Mouse (Mus musculus) thymus, postnatal 36 days (tissue): ENCODE measurements around the gene Dclre1a.
A peak's percentile ranks its signal among the peaks of the same experiment; 100 is the strongest.

Experiments used
- DNase-seq, 2 experiments: peaks; one replicate each; pipeline ENCODE4 v3.0.0; 2022; ENCODE audit warnings: mixed read lengths in 2 of 2

The Dclre1a gene

GRCm38 (mm10) chr19:56547456-56548229 is at the start of gene Dclre1a:
TSS of gene Dclre1a (minus strand) at chr19:56548222.
- peak; percentile 78 to 79 for DNase-seq

DNA sequence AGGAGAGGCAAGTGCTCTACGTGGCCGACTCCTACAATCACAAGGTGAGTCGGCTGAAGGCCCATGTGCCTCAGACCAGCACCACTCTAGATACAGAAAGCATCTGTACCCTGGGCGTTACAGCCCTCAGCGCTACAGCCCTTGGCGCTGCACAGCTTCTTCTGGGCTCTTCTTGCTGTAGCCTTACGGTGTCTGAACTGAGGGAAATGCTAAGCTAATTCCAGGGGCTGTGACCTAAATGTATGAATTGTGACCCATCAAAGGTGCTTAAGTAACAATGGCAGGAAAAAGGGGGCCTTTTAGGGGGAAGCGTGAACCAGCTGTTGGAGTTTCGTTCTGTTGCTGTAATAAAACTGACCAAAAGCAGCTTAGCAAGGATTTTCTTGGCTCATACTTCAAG is 44.5 kb upstream of the Dclre1a start:
- no peak for DNase-seq

DNA sequence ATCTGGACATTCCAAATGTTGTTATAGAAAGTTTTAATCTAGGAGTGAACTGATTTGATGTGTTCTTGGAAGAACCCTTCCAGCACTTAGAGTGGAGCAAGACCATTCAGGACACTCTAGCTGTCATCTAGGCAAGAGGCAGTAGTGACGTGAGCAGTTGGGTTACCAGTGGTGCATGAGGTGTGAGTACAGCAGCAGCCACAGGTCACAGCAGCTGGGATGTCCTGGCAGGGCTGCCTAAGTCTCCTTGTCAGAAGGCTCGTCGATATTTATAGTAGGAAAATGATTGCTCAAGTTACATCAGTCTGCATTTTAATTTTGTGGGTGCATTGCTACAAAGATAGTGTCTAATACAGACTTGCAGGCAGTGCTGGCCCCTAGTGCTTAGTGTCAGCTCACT is 42.2 kb upstream of the Dclre1a start:
- DNase-seq = no peak

- no peak for DNase-seq
Observed at GRCm38 (mm10) chr19:56589455-56589854, 41.4 kb upstream of the Dclre1a start.

GRCm38 (mm10) chr19:56589008-56589407 is 41.0 kb upstream of the Dclre1a start:
- no peak for DNase-seq

- no peak for DNase-seq
Observed at GRCm38 (mm10) chr19:56588205-56588626, 40.2 kb upstream of the Dclre1a start.

- DNase-seq = no peak
Observed at GRCm38 (mm10) chr19:56586320-56586719, 38.3 kb upstream of the Dclre1a start.

DNA sequence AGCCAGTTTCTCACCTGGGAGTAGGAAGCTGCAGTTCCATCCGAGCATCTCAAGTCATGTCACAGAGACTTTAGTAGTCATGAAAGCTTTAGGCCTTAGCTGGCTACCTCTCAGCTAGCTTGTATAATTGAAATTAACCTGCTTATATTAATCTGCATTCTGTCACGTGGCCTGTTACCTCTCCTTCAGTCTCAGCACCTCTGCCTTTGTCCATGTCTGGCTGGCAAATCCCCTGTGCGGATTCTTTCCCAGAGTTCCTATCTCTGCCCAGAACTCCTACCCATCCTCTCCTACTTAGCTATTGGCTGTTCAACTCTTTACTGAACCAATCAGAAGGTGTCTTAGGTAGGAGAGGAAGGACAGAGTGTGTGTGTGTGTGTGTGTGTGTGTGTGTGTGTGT is 36.3 kb upstream of the Dclre1a start:
- no peak for DNase-seq

DNA sequence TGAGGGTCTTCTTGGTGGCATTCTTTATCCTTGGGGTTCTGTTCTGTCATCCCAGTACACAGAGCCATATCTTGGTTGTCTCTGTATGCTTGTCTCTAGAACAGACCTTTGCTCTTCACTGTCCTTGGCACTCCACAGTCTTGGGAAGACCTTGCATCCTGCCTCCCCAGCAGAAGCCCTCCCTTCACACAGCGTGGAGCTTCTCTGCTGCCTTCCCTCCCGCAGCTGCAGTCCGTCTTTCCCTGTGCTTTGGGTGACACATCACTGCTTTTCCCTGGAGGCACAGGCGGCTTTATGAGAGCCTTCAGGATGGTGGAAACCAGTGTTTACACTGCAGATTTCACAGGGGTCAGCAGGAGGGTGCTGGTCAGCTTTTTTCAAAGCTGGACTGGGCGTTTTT is 35.8 kb upstream of the Dclre1a start:
- DNase-seq = no peak

- DNase-seq = no peak
Observed at GRCm38 (mm10) chr19:56581981-56582380, 34.0 kb upstream of the Dclre1a start.

DNA sequence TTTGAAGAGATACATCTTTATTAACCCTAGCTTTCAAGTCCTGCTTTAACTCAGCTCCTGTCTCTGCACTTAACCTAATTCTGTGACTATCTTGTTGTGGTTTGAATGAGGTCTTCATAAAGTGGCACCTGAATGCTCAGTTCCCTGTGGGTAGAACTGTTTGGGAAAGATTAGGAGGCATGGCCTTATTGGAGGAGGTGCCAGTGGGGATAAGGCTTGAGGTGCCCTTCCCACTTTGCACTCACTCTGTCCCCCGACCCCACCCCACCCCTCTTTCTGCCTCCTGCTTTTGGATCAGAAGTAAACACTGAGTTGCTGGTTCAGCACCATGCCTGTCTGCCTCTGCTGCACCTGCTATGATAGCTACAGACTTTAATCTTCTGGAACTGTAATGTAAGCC is 29.8 kb upstream of the Dclre1a start:
- DNase-seq = no peak

- no peak for DNase-seq
Observed at GRCm38 (mm10) chr19:56573184-56573583, 25.2 kb upstream of the Dclre1a start.

GRCm38 (mm10) chr19:56571913-56572312 is 23.9 kb upstream of the Dclre1a start:
- DNase-seq = no peak

DNA sequence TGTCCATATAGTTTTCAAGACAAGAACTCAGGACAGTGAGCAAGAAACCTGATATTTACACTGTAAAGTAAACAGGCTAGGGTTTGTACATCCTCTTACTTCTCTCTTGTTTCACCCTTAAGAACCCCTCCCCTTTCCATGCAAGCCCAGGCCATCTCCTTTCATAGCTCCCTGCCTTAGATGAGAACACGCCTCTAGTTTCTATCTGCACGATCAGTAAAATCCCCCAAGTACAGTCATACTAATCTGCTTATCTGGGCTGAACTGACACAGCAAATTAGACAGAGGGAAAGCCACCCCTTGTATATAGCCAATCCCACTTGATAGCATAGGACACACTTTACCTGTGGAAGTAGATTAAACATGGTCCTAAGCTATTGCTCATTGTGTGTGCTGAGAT is 23.2 kb upstream of the Dclre1a start:
- DNase-seq = no peak

GRCm38 (mm10) chr19:56570781-56571180 is 22.8 kb upstream of the Dclre1a start:
- no peak for DNase-seq

DNA sequence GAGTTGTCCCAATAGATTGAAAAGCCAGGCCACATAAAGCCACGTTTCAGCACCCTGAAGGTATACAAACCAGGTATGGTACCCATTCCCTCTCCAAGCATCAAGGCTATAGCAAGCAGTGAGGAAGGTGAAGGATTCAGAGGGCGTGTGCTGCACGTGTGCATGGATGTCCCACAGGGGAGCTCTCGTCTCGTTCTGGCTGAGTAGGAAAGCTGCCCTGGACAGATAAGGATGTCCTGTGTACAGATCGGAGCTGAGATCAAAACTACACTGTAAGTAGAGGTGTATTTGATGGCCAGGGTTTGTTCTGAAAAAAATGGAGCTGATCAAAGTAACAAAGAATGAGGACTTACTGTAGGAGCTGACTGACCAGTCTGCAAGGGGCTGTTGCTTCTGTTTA is 18.9 kb upstream of the Dclre1a start:
- DNase-seq = no peak

- DNase-seq = no peak
Observed at GRCm38 (mm10) chr19:56566041-56566440, 18.0 kb upstream of the Dclre1a start.

- DNase-seq = no peak
Observed at GRCm38 (mm10) chr19:56565358-56565757, 17.3 kb upstream of the Dclre1a start.

GRCm38 (mm10) chr19:56563469-56563868 is 15.4 kb upstream of the Dclre1a start:
- no peak for DNase-seq

DNA sequence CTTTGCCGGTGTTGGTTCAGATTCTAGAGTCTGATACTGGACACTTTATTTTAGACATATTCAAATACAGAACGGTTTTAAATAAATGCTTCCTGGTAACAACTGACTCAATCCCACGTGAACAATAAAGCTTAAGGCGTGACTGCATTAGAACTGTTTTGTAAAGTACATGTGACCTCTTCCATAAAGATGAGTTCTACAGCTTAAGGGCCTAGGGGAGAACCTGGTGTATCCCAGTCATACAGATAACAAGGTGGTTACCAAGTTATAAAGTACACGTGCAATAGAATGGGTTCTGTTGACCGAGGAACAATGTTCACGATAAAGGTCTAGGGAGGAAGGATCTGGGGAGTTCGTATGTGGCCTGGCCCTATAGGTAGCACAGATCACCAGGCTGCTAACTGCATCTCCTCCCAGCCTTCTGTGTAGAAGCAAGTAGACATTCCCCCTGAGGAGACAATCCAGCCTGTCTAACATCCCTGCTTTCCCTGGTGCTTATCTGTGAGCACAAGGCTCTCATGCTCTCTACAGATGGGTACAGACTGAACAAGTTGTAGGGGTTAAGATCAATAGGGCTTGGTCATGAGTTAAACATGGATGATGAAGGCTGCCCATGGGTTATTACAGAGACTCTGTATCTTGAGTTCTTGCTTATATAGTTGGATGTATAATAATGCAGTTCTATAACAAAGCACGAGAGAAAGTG is 14.6 kb upstream of the Dclre1a start:
- DNase-seq = no peak

GRCm38 (mm10) chr19:56555972-56556371 is 8.0 kb upstream of the Dclre1a start:
- no peak for DNase-seq

DNA sequence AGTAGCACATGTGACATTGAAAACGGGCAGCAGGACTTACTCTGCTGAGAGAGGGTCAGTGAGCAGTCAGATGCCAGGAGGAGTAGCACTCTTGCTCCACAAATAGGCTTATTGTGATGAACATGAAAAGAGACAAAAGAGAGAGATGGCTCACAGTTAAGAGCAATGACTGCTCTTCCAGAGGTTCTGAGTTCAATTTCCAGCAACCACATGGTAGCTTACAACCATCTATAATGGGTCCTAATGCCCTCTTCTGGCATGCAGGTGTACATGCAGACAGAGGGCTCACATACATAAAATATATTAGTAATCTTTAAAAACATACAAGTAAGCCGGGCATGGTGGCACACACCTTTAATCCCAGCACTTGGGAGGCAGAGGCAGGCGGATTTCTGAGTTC is 5.2 kb upstream of the Dclre1a start:
- DNase-seq = no peak

DNA sequence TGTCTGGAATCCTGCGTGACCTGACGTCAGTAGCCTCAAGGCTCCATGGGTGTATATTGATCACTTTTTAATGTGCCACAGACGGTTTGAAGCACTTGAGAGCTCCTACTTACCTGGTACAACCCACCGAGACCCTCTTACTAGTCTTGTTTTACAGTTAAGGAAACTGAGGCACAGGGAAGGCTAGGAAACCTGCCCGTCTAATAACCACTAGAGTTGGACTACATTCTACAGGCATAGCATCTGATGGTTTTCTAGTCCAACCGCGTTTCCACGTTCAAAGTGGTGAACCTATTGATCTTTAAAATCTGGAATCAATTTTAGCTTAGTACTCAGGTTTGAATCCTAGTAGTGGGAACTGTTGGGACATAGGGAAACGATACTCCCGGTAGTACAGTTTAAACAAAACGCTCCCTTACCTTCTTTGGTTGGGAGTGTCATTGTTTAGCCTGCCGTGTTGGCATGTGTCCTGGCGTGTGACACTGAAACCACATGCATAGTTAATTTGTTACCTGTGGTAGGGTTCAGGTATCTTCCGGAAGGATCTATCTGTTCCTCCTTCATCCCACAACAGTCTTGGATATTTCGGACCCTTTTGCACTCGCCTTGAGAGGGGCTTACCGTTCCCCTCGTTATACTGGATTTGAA is 1.1 kb upstream of the Dclre1a start:
- DNase-seq = no peak
